Mouse (Mus musculus): Measurements from ENCODE around the gene Ddx55. TPM values are rescaled to one million over a fixed set of nuclear protein-coding genes. Genes with fewer than 3 reads are reported as not detected.

The Ddx55 gene
- 12.7 and 14.1 TPM in 2 replicates for polyA plus RNA-seq (2014; fragmentation: Nextera tagmentation; extraction: Ambion mirVana)

DNA sequence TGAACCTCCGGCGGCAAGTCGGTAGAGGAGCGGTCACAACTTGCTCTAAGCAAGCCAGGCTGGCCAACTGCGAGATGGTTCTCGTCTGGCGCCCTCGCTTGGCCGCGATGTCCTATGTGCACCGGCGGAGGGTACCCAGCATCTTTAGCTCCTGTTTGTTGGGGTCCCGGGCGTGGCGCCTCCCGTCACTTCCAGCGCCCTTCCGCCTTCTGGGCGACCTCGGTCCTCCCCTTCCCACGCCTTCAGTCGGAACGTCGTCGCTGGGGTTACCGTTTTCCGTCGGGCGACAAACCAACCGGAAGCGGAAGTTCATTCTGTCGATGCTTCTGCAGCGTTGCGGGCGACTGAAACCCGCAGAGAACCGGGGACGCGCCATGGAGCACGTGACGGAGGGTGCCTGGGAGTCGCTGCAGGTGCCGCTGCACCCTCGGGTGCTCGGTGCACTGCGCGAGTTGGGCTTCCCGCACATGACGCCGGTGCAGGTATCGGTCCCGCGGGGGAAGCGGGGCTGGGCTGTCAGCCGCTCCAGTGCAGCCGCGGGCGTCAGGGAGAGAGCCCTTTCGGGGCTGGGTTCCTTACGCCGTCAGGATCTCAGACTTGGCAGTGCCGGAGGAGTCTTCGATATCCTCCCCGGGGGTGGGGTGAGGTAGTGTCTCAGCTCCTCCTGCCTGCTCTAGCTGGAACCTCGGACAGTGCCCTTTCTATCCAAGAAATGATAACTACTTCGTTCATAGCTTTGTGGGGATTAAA, at the start of gene Ddx55:
TSS of gene Ddx55 (plus strand) at position 307 of the 750 bp plus-strand sequence.
- Histone ChIP-seq H3K27ac (ENCODE audit: low read depth) (peak within 1 kb of the TSS; percentile 75), H3K4me2 (peak within 1 kb of the TSS; percentile 70), H3K27me3 (ENCODE audit: insufficient read depth, low read length) (no peaks in the 10 kb centered on the region), H3K9me3 (ENCODE audit: low read depth, low read length) (no peaks in the 10 kb centered on the region), H3K4me1 (ENCODE audit: insufficient read depth) (no peaks in the 10 kb centered on the region; the same call in 1 of the 2 replicates), H3K9ac (peak within 1 kb of the TSS; percentile 70), H3K4me3 (ENCODE audit: low read depth, low read length) (peak within 1 kb of the TSS; percentile 88), H3K36me3 (ENCODE audit: insufficient read depth) (peaks cover 51% of the 10 kb centered on the region)
- WGBS: under 1% methylated on average over 66 of the region's 66 CpGs
- DNase-seq (peak; percentile 96), ATAC-seq (ENCODE audit: insufficient read depth) (peak; percentile 86)
- TF ChIP-seq CTCF (IDR thresholded peaks at IDR 0.05; ENCODE audit: low read depth): peak; percentile 53

DNA sequence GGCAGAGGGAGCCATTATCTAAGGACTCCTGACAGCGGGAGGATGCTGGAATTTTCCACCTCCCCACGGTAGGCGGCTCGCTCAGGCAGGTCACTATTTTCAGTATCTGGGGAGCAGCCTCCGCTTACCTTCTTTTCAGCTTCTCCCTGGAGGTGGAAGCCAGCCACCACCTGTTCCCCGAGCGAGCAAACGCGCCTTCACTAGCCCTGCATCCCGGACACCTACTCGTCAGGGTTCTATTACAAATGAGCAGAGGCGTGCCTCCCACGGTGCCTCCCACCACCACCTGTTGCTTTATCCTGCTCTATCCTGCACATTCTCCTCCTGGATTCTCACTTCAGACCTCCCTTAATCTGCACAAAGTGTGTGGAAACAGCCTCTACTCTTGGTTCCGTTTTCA, 48.9 kb upstream of the Ddx55 start:
- Histone ChIP-seq H3K9ac (no peak overlapping the region), H3K27ac (ENCODE audit: low read depth) (no peak overlapping the region), H3K27me3 (ENCODE audit: insufficient read depth, low read length) (no peaks in the 10 kb centered on the region), H3K4me1 (ENCODE audit: insufficient read depth) (no peaks in the 10 kb centered on the region), H3K4me2 (no peak overlapping the region), H3K36me3 (ENCODE audit: insufficient read depth) (peaks cover 54% of the 10 kb centered on the region), H3K9me3 (ENCODE audit: low read depth, low read length) (no peaks in the 10 kb centered on the region), H3K4me3 (ENCODE audit: low read depth, low read length) (no peak overlapping the region)
- DNase-seq (no peak), ATAC-seq (ENCODE audit: insufficient read depth) (no peak)
- 58% methylated on average over 14 of the region's 14 CpGs for WGBS
- no peak for TF ChIP-seq CTCF (IDR thresholded peaks at IDR 0.05; ENCODE audit: low read depth)

DNA sequence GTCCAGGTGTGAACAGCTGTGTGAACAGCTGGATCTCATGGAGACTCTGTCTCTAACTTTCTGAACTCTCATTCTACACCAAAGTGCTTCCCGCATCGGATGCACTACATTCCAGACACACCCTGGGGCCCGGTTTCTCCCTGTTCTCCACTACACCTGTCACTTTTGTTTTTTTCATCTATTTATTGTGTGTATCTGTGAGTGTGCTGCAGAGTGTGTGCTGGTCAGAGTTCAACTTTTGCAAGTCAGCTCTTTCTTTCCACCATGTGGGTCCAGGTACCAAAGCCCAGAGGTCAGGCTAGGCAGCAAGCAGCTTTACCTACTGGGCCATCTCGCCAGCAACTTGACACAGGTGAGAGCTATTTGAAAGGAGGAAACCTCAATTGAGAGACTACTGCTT, 47.4 kb upstream of the Ddx55 start:
- Histone ChIP-seq H3K4me1 (ENCODE audit: insufficient read depth) (no peaks in the 10 kb centered on the region), H3K4me2 (no peak overlapping the region), H3K4me3 (ENCODE audit: low read depth, low read length) (no peak overlapping the region), H3K9me3 (ENCODE audit: low read depth, low read length) (no peaks in the 10 kb centered on the region), H3K36me3 (ENCODE audit: insufficient read depth) (peaks cover 46% of the 10 kb centered on the region), H3K27ac (ENCODE audit: low read depth) (no peak overlapping the region), H3K27me3 (ENCODE audit: insufficient read depth, low read length) (no peaks in the 10 kb centered on the region), H3K9ac (no peak overlapping the region)
- WGBS: 92% methylated on average over 4 of the region's 4 CpGs
- DNase-seq: no peak
- no peak for ATAC-seq (ENCODE audit: insufficient read depth)
- TF ChIP-seq CTCF (IDR thresholded peaks at IDR 0.05; ENCODE audit: low read depth): no peak

DNA sequence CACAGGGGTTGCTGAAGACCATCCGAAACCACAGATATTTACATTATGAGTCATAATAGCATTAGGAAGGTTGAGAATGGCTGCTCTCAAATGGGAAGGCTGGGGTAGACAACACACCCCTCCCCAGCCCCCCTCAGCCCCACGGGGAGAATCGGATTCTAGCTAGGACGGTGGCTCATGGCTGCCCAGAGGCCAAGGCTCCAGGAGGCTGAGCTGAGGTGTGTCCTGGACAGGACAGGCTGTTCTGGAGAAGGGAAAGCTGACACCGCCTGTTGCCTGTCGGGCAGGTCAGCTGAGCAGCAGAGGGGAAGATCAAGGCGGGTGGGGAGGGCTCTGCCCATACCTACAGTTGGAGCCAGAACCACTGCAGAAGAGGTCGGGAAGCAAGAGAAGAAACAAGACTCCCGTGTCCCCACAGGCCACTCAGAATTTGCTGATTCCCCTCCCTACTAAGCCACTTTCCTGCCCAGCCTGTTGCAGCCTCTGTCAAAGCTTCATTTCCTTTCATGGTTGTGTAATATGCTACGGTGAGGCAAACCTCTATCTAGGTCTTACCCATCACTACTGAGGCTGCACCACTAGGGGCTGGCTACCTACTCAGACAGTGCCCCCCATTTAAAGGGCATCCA, 45.8 kb upstream of the Ddx55 start:
- no peak overlapping the region for H3K4me2 ChIP-seq
- WGBS: 34% methylated on average over 10 of the region's 10 CpGs
- no peak for DNase-seq
- peaks cover 37% of the 10 kb centered on the region; the same call in 1 of the 2 replicates for H3K36me3 ChIP-seq (ENCODE audit: insufficient read depth)
- 0 out of 2 replicates have a peak, but pooled peaks have one; percentile 15 for ATAC-seq (ENCODE audit: insufficient read depth)
- H3K4me3 ChIP-seq (ENCODE audit: low read depth, low read length): no peak overlapping the region
- H3K27me3 ChIP-seq (ENCODE audit: insufficient read depth, low read length): no peaks in the 10 kb centered on the region
- no peak overlapping the region for H3K9ac ChIP-seq
- TF ChIP-seq CTCF (IDR thresholded peaks at IDR 0.05; ENCODE audit: low read depth): no peak
- H3K9me3 ChIP-seq (ENCODE audit: low read depth, low read length): no peaks in the 10 kb centered on the region
- H3K4me1 ChIP-seq (ENCODE audit: insufficient read depth): no peaks in the 10 kb centered on the region
- no peak overlapping the region for H3K27ac ChIP-seq (ENCODE audit: low read depth)

DNA sequence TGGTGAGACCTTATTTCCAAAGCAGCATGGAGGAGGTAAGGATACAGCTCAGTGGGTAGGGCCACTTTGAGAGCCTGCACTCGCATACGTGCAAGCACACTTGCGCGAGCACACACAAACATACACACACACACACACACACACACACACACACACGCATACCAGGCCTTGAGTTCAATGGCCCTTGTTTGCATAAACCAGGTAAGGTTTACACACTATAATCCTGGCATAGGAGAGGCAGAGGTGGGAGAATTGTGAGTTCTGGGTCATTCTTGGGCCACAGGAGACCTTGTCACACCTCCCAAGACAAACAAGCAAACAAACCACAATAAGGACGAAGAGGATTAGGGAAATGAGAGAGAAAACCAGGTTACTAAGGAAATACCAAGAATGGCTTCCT, 43.5 kb upstream of the Ddx55 start:
- no peak for TF ChIP-seq CTCF (IDR thresholded peaks at IDR 0.05; ENCODE audit: low read depth)
- Histone ChIP-seq H3K27me3 (ENCODE audit: insufficient read depth, low read length) (no peaks in the 10 kb centered on the region), H3K4me1 (ENCODE audit: insufficient read depth) (no peaks in the 10 kb centered on the region), H3K4me2 (no peak overlapping the region), H3K9ac (no peak overlapping the region), H3K36me3 (ENCODE audit: insufficient read depth) (peaks cover 38% of the 10 kb centered on the region), H3K27ac (ENCODE audit: low read depth) (peak overlapping the region; percentile 65; the same call in 1 of the 2 replicates), H3K4me3 (ENCODE audit: low read depth, low read length) (no peak overlapping the region), H3K9me3 (ENCODE audit: low read depth, low read length) (no peaks in the 10 kb centered on the region)
- peak; percentile 2; the same call in 1 of the 2 replicates for ATAC-seq (ENCODE audit: insufficient read depth)
- WGBS: 89% methylated on average over 6 of the region's 6 CpGs
- DNase-seq: no peak

DNA sequence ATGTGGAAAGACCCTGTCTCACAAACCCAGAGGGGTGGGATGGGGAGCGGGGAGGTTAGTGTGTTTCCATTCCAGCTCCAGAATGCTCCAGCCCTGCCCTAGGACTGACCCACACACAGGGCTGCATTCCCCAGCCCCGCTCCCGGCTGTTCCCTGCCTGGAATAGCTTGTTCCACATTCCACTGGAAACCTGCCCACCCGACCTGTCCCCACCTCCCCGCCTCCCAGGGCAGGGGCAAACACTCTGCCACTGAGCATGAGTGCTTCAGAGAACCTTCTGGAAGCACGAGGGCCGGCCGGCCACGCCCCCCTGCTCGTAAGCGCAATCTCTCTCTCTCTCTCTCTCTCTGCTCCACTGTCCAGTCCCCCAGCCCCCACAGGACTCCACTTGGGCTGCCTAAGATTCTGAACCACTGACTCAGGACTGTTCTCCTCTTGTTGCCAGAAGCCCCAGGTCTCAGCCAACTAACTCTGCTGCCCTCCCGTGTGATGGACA, 42.9 kb upstream of the Ddx55 start:
- peak; percentile 75; the same call in 1 of the 2 replicates for ATAC-seq (ENCODE audit: insufficient read depth)
- Histone ChIP-seq H3K4me2 (no peak overlapping the region), H3K4me3 (ENCODE audit: low read depth, low read length) (no peak overlapping the region), H3K27me3 (ENCODE audit: insufficient read depth, low read length) (no peaks in the 10 kb centered on the region), H3K9me3 (ENCODE audit: low read depth, low read length) (no peaks in the 10 kb centered on the region), H3K9ac (no peak overlapping the region), H3K36me3 (ENCODE audit: insufficient read depth) (peaks cover 41% of the 10 kb centered on the region), H3K27ac (ENCODE audit: low read depth) (peak overlapping the region; percentile 65; the same call in 1 of the 2 replicates), H3K4me1 (ENCODE audit: insufficient read depth) (no peaks in the 10 kb centered on the region)
- TF ChIP-seq CTCF (IDR thresholded peaks at IDR 0.05; ENCODE audit: low read depth): no peak
- DNase-seq: peak; percentile 69
- WGBS: 50% methylated on average over 12 of the region's 12 CpGs

DNA sequence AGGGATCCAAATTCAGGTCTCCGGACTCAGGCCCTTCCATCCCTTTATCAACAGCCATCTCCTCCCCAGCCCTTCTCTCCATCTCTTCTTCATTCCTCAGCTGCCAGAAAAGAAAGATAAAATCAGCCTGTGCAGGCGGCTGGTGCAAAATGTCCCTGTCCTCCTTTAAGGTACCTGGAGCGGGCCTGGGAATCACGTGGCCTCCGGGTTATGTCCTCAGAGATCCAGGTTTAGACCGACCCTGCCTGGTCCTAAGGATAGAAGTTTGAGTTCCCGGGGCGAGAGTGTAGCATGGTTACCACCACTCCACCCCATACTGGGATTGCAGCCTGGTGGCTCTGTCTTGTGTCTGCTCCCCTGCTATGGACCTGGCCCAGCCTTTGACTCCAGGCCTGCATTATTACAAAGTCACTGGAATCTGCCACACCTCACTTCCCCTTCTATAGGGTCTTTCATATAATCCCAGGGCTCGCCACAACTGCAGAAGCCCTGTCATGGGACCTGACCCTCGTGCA, 42.1 kb upstream of the Ddx55 start:
- H3K4me2 ChIP-seq: no peak overlapping the region
- no peak for DNase-seq
- no peak overlapping the region for H3K27ac ChIP-seq (ENCODE audit: low read depth)
- no peaks in the 10 kb centered on the region for H3K9me3 ChIP-seq (ENCODE audit: low read depth, low read length)
- no peak overlapping the region for H3K4me3 ChIP-seq (ENCODE audit: low read depth, low read length)
- WGBS: 81% methylated on average over 10 of the region's 10 CpGs
- no peaks in the 10 kb centered on the region for H3K4me1 ChIP-seq (ENCODE audit: insufficient read depth)
- no peak overlapping the region for H3K9ac ChIP-seq
- TF ChIP-seq CTCF (IDR thresholded peaks at IDR 0.05; ENCODE audit: low read depth): no peak
- H3K27me3 ChIP-seq (ENCODE audit: insufficient read depth, low read length): no peaks in the 10 kb centered on the region
- H3K36me3 ChIP-seq (ENCODE audit: insufficient read depth): peaks cover 47% of the 10 kb centered on the region
- no peak for ATAC-seq (ENCODE audit: insufficient read depth)

Measured in lung, embryonic 14.5 days (tissue).